Mouse (Mus musculus) stomach, postnatal 0 days (tissue): ENCODE results near the gene Fxr2.

ENCODE experiments used
- CTCF ChIP-seq: IDR thresholded peaks from 2 replicates; pipeline ENCODE4 v1.5.1; 2016; ENCODE audit warnings: antibody characterized with exemption, low read depth, mild to moderate bottlenecking, moderate library complexity
- EP300 ChIP-seq: optimal IDR thresholded peaks from 2 replicates; pipeline ENCODE3; 2016; ENCODE audit warnings: antibody characterized with exemption

- no peak for TF ChIP-seq CTCF
- TF ChIP-seq EP300: no peak
Observed at GRCm38 (mm10) chr11:69584937-69585336, 47.9 kb upstream of the Fxr2 start.
